Mouse (Mus musculus): ENCODE measurements around the gene Serpinb6b. TPM values are rescaled to one million over a fixed set of nuclear protein-coding genes. Genes with fewer than 3 reads are reported as not detected.
A peak's percentile ranks its signal among the peaks of the same experiment; 100 is the strongest.

The Serpinb6b gene
- polyA plus RNA-seq, 1 experiment from 2014 or later = 1.1 TPM

DNA sequence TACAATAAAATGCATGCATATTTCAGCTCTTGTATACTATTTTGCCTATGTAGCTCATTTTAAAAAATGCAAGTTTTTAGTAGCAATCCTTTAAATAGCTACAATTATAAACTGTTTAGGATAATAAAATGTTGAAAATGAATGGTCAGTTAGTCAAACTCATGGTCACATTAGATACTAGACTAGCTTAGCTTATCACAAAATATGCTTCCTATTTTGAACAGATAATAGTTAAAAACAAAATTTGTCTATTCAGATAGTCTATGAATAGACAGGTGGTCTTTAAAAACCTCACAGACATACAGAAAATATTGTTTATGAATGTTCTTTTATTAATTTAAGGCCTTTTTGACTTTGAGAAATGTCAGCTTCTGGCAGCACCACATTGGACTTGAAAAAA, 21.2 kb downstream of the Serpinb6b start:
- H3K9ac ChIP-seq = no peak overlapping the region
- no peaks in the 10 kb centered on the region for H3K36me3 ChIP-seq
- no peak for ATAC-seq (ENCODE audit: low read depth)
- no peaks in the 10 kb centered on the region for H3K4me1 ChIP-seq (replicated peaks)
- no peak overlapping the region for H3K4me2 ChIP-seq
- no peak overlapping the region for H3K27ac ChIP-seq (replicated peaks)
- no peaks in the 10 kb centered on the region for H3K9me3 ChIP-seq
- H3K27me3 ChIP-seq = no peaks in the 10 kb centered on the region
- no peak overlapping the region for H3K4me3 ChIP-seq

GRCm38 (mm10) chr13:32993152-32993893, 28.3 kb downstream of the Serpinb6b start:
- 77% methylated on average over 10 of the region's 10 CpGs for WGBS
- no peaks in the 10 kb centered on the region for H3K4me1 ChIP-seq (replicated peaks)
- H3K4me3 ChIP-seq = no peak overlapping the region
- H3K27me3 ChIP-seq = no peaks in the 10 kb centered on the region
- H3K4me2 ChIP-seq = no peak overlapping the region
- H3K9ac ChIP-seq = no peak overlapping the region
- H3K27ac ChIP-seq (replicated peaks) = no peak overlapping the region
- no peaks in the 10 kb centered on the region for H3K9me3 ChIP-seq
- ATAC-seq (ENCODE audit: low read depth) = no peak
- H3K36me3 ChIP-seq = no peaks in the 10 kb centered on the region

DNA sequence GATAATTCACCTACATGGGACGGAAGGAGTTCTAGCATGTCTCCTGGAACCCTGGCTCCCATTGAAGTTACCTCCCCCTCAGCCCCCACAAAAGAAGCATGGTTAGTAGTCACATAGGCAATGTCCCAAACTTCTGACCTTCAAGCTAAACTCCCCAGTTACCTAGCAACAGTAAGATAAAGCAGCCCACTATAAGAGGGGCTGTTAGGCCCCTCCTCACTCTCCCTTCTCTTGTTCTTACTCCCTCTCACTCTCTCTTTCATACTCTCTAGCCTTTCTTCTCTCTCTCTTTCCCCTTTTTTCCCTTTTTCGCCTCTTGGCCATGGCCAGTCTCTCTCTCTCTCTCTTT, 28.9 kb downstream of the Serpinb6b start:
- no peaks in the 10 kb centered on the region for H3K27me3 ChIP-seq
- no peak overlapping the region for H3K9ac ChIP-seq
- WGBS = 76% methylated on average over 2 of the region's 2 CpGs
- H3K4me1 ChIP-seq (replicated peaks) = no peaks in the 10 kb centered on the region
- H3K27ac ChIP-seq (replicated peaks) = no peak overlapping the region
- H3K36me3 ChIP-seq = no peaks in the 10 kb centered on the region
- H3K9me3 ChIP-seq = no peaks in the 10 kb centered on the region
- no peak overlapping the region for H3K4me2 ChIP-seq
- H3K4me3 ChIP-seq = no peak overlapping the region
- no peak for ATAC-seq (ENCODE audit: low read depth)

GRCm38 (mm10) chr13:32995051-32995450, 30.0 kb downstream of the Serpinb6b start:
- Histone ChIP-seq H3K4me1 (replicated peaks) (no peaks in the 10 kb centered on the region), H3K4me2 (no peak overlapping the region), H3K27me3 (no peaks in the 10 kb centered on the region), H3K27ac (replicated peaks) (no peak overlapping the region), H3K4me3 (no peak overlapping the region), H3K36me3 (no peaks in the 10 kb centered on the region), H3K9me3 (no peaks in the 10 kb centered on the region), H3K9ac (no peak overlapping the region)
- 71% methylated on average over 4 of the region's 4 CpGs for WGBS
- ATAC-seq (ENCODE audit: low read depth) = no peak

GRCm38 (mm10) chr13:33001341-33001740, 36.3 kb downstream of the Serpinb6b start:
- Histone ChIP-seq H3K4me1 (replicated peaks) (peaks cover 8% of the 10 kb centered on the region; the same call in 1 of the 2 replicates), H3K9me3 (no peaks in the 10 kb centered on the region), H3K36me3 (no peaks in the 10 kb centered on the region), H3K27me3 (no peaks in the 10 kb centered on the region), H3K9ac (no peak overlapping the region), H3K4me2 (no peak overlapping the region), H3K4me3 (no peak overlapping the region), H3K27ac (replicated peaks) (no peak overlapping the region)
- no peak for ATAC-seq (ENCODE audit: low read depth)
- WGBS = 89% methylated on average over 5 of the region's 5 CpGs

- Histone ChIP-seq H3K4me3 (peak within 1 kb of the TSS; percentile 20; the same call in 1 of the 2 replicates), H3K4me1 (replicated peaks) (peaks cover 8% of the 10 kb centered on the region; the same call in 1 of the 2 replicates), H3K27ac (replicated peaks) (no peak within 1 kb of the TSS), H3K9ac (0 out of 2 replicates have a peak within 1 kb of the TSS, but pooled peaks have one; percentile 35), H3K36me3 (no peaks in the 10 kb centered on the region), H3K9me3 (no peaks in the 10 kb centered on the region), H3K4me2 (peak within 1 kb of the TSS; percentile 42), H3K27me3 (no peaks in the 10 kb centered on the region)
- WGBS = 79% methylated on average over 3 of the region's 3 CpGs
- no peak for ATAC-seq (ENCODE audit: low read depth)
Observed at GRCm38 (mm10) chr13:33002950-33003349, 37.9 kb downstream of the Serpinb6b start, which contains the start of gene Serpinb9. TSS of gene Serpinb9 (plus strand) at chr13:33003250.

GRCm38 (mm10) chr13:33003523-33004413, 38.8 kb downstream of the Serpinb6b start:
- Histone ChIP-seq H3K9me3 (no peaks in the 10 kb centered on the region), H3K4me1 (replicated peaks) (peaks cover 8% of the 10 kb centered on the region; the same call in 1 of the 2 replicates), H3K27ac (replicated peaks) (no peak overlapping the region), H3K9ac (peak overlapping the region; percentile 35; the same call in 1 of the 2 replicates), H3K36me3 (no peaks in the 10 kb centered on the region), H3K4me3 (peak overlapping the region; percentile 20), H3K4me2 (peak overlapping the region; percentile 42), H3K27me3 (no peaks in the 10 kb centered on the region)
- ATAC-seq (ENCODE audit: low read depth) = no peak
- WGBS = 76% methylated on average over 9 of the region's 9 CpGs

GRCm38 (mm10) chr13:33004414-33005105, 39.6 kb downstream of the Serpinb6b start:
- Histone ChIP-seq H3K27ac (replicated peaks) (0 out of 2 replicates have a peak overlapping the region, but pooled peaks have one; percentile 29), H3K9ac (peak overlapping the region; percentile 35; the same call in 1 of the 2 replicates), H3K36me3 (no peaks in the 10 kb centered on the region), H3K4me2 (peak overlapping the region; percentile 42), H3K9me3 (no peaks in the 10 kb centered on the region), H3K4me1 (replicated peaks) (peaks cover 8% of the 10 kb centered on the region; the same call in 1 of the 2 replicates), H3K27me3 (no peaks in the 10 kb centered on the region), H3K4me3 (peak overlapping the region; percentile 20)
- peak; percentile 83; the same call in 1 of the 2 replicates for ATAC-seq (ENCODE audit: low read depth)
- WGBS = 25% methylated on average over 12 of the region's 12 CpGs

DNA sequence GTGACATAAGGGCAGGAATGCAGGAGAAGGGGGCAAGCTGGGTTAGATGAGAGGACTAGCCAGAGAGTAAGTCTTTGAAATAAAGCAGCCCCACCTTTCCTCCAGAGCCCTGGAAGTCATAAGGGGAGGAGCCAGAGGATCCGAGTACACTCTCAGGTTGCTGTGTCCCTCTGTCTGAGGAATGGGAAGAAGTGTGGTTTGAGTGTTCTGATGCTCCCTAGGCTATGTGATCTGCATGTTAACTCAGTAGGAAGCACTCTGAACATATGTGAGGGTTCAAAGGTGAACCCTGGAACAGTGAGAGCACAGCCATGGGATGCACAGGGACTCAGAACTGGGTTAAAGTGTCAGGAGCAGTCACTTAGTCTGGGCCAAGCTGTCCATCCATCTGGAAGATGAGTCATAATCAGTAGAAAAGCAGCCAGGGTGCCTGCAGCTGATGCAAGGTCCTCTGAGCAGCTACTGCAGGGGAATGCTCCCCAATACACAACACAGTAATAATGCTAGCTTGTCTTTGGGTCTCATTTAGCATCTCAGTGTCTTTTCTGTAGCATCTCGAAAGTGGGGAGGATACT, 40.6 kb downstream of the Serpinb6b start:
- Histone ChIP-seq H3K4me2 (no peak overlapping the region), H3K36me3 (no peaks in the 10 kb centered on the region), H3K27ac (replicated peaks) (no peak overlapping the region), H3K27me3 (no peaks in the 10 kb centered on the region), H3K4me1 (replicated peaks) (peaks cover 8% of the 10 kb centered on the region; the same call in 1 of the 2 replicates), H3K9me3 (no peaks in the 10 kb centered on the region), H3K4me3 (no peak overlapping the region), H3K9ac (no peak overlapping the region)
- WGBS = 60% methylated on average over 2 of the region's 2 CpGs
- ATAC-seq (ENCODE audit: low read depth) = no peak

DNA sequence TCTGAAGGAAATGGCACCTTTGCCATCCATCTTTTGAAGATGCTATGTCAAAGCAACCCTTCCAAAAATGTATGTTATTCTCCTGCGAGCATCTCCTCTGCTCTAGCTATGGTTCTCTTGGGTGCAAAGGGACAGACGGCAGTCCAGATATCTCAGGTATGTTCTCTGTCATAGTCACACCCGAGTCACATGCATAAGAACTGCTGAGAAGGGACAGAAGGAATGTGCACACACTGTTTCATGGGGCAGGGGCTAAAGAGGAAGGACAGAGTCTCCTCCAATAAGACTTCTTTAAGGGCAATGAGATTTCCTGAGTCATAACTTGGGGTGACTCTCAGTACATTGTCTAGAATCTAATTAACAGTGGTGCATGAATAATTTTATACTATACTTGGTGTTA, 41.5 kb downstream of the Serpinb6b start:
- Histone ChIP-seq H3K9me3 (no peaks in the 10 kb centered on the region), H3K27me3 (no peaks in the 10 kb centered on the region), H3K9ac (no peak overlapping the region), H3K36me3 (no peaks in the 10 kb centered on the region), H3K27ac (replicated peaks) (no peak overlapping the region), H3K4me3 (no peak overlapping the region), H3K4me2 (no peak overlapping the region), H3K4me1 (replicated peaks) (peaks cover 8% of the 10 kb centered on the region; the same call in 1 of the 2 replicates)
- no peak for ATAC-seq (ENCODE audit: low read depth)
- WGBS = 87% methylated on average over 3 of the region's 3 CpGs

- Histone ChIP-seq H3K9me3 (no peaks in the 10 kb centered on the region), H3K27me3 (no peaks in the 10 kb centered on the region), H3K27ac (replicated peaks) (no peak overlapping the region), H3K36me3 (no peaks in the 10 kb centered on the region), H3K9ac (no peak overlapping the region), H3K4me1 (replicated peaks) (no peaks in the 10 kb centered on the region), H3K4me3 (no peak overlapping the region), H3K4me2 (no peak overlapping the region)
- WGBS = 72% methylated on average over 1 of the region's 1 CpGs
- ATAC-seq (ENCODE audit: low read depth) = no peak
Observed at GRCm38 (mm10) chr13:33012395-33012794, 47.4 kb downstream of the Serpinb6b start.

Data from neural tube, embryonic 13.5 days (tissue).